Mouse (Mus musculus): ENCODE measurements around the gene Pde4b. TPM values are rescaled to one million over a fixed set of nuclear protein-coding genes. Genes with fewer than 3 reads are reported as not detected.

Pde4b gene
- polyA plus RNA-seq, 1 experiment from 2014 or later = 32.1 TPM

Other genes starting within 250 kb of the Pde4b start
- not detected in 2 replicates for gene B020004J07Rik, start 243.5 kb upstream of the Pde4b start, polyA plus RNA-seq (2015; fragmentation: Nextera tagmentation; extraction: Ambion mirVana)
- not detected in 2 replicates for gene C130073F10Rik, start 193.8 kb upstream of the Pde4b start, polyA plus RNA-seq (2015; fragmentation: Nextera tagmentation; extraction: Ambion mirVana)
- not detected in 2 replicates for gene Gm12800, start 178.4 kb upstream of the Pde4b start, polyA plus RNA-seq (2015; fragmentation: Nextera tagmentation; extraction: Ambion mirVana)
- not detected in 2 replicates for gene Gm12794, start 147.1 kb upstream of the Pde4b start, polyA plus RNA-seq (2015; fragmentation: Nextera tagmentation; extraction: Ambion mirVana)
- not detected in 2 replicates for gene Gm12790, start 106.5 kb upstream of the Pde4b start, polyA plus RNA-seq (2015; fragmentation: Nextera tagmentation; extraction: Ambion mirVana)
- gene Gm12789, start 100.9 kb upstream of the Pde4b start, polyA plus RNA-seq (2015; fragmentation: Nextera tagmentation; extraction: Ambion mirVana) = not detected in 2 replicates